Mouse (Mus musculus) brain, embryonic 14.5 days (tissue): Measurements from ENCODE around the gene Prkcz.

Experiments used
- CTCF ChIP-seq: fragments of 200-500 bp; IDR thresholded peaks from 2 replicates; pipeline ENCODE4 v1.5.1; 2012; ENCODE audit warnings: inconsistent platforms, mild to moderate bottlenecking, moderate library complexity, borderline replicate concordance; ENCODE audit not compliant: insufficient read depth, insufficient read length; ENCODE audit errors: extremely low read depth
- POLR2A ChIP-seq: fragments of 200-500 bp; IDR thresholded peaks from 2 replicates; pipeline ENCODE4 v1.6.1; 2012; ENCODE audit warnings: mild to moderate bottlenecking, inconsistent platforms, borderline replicate concordance; ENCODE audit not compliant: poor library complexity, insufficient read depth, insufficient read length, severe bottlenecking; ENCODE audit errors: extremely low read depth

- no peak for TF ChIP-seq CTCF
- no peak for TF ChIP-seq POLR2A
Observed at GRCm38 (mm10) chr4:155398222-155398540, 37.0 kb upstream of the Prkcz start.
